Mouse (Mus musculus) stomach, postnatal 0 days (tissue): Measurements from ENCODE around the gene Mpc1.
A peak's percentile ranks its signal among the peaks of the same experiment; 100 is the strongest.

Source experiments
- CTCF ChIP-seq: IDR thresholded peaks from 2 replicates; pipeline ENCODE4 v1.5.1; 2016; ENCODE audit warnings: antibody characterized with exemption, low read depth, mild to moderate bottlenecking, moderate library complexity
- EP300 ChIP-seq: optimal IDR thresholded peaks from 2 replicates; pipeline ENCODE3; 2016; ENCODE audit warnings: antibody characterized with exemption

DNA sequence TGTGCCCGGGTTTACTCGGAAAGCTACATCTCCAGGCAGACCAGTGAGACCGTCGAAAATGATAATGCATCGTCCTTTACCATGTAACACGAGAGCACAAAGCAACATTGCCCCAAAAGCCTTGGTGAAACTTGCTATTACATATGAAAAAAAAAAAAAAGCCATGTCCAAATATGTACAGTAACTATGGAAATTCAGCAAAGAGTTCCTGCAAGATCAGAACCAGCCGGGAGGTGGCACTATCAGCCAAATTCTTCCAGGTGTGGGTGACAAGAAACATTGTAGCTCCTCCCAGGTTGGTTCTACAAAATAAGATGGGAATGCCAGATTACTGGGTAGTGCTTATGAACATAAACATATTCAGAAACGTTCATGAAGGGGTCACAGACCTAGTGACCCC is 25.7 kb upstream of the Mpc1 start:
- TF ChIP-seq EP300 (no peak), CTCF (peak; percentile 62)
